Mouse (Mus musculus) hindbrain, embryonic 16.5 days (tissue): ENCODE results near the gene Ank. TPM values are rescaled to one million over a fixed set of nuclear protein-coding genes. Genes with fewer than 3 reads are reported as not detected.

Experiments
- ATAC-seq: fragments of 200-750 bp; cut with Nextera tagmentation; 2 replicates; pipeline ENCODE4 v1.8.0; 2017; ENCODE audit warnings: moderate TSS enrichment, moderate library complexity
- H3K27ac ChIP-seq: fragments of 300-500 bp; sonication (generic); 2 replicates; pipeline ENCODE4 v1.5.1; 2014; ENCODE audit warnings: low read depth, mild to moderate bottlenecking, control low read depth, low read length, moderate library complexity
- H3K27me3 ChIP-seq: fragments of 300-500 bp; sonication (generic); replicated peaks from 2 replicates; pipeline ENCODE4 v1.6.1; 2014; ENCODE audit warnings: low read length; ENCODE audit not compliant: control insufficient read depth, insufficient read depth
- H3K36me3 ChIP-seq: fragments of 300-500 bp; sonication (generic); 2 replicates; pipeline ENCODE4 v1.6.1; 2014; ENCODE audit warnings: mild to moderate bottlenecking, low read length, moderate library complexity, mixed read lengths; ENCODE audit not compliant: control insufficient read depth, insufficient read depth
- H3K4me1 ChIP-seq: fragments of 300-500 bp; sonication (generic); 2 replicates; pipeline ENCODE4 v1.6.1; 2014; ENCODE audit warnings: low read depth, low read length; ENCODE audit not compliant: control insufficient read depth, insufficient read depth
- H3K4me2 ChIP-seq: fragments of 300-500 bp; sonication (generic); 2 replicates; pipeline ENCODE4 v1.6.1; 2014; ENCODE audit warnings: mild to moderate bottlenecking, low read length, control low read depth, moderate library complexity
- H3K4me3 ChIP-seq: fragments of 300-500 bp; sonication (generic); 2 replicates; pipeline ENCODE4 v1.5.1; 2014; ENCODE audit warnings: mild to moderate bottlenecking, low read length, control low read depth, moderate library complexity
- H3K9ac ChIP-seq: fragments of 300-500 bp; sonication (generic); 2 replicates; pipeline ENCODE4 v1.6.1; 2014; ENCODE audit warnings: low read depth, mild to moderate bottlenecking, control low read depth, low read length, moderate library complexity
- H3K9me3 ChIP-seq: fragments of 300-500 bp; sonication (generic); 2 replicates; pipeline ENCODE4 v1.6.1; 2014; ENCODE audit warnings: mild to moderate bottlenecking, low read length, moderate library complexity; ENCODE audit not compliant: control insufficient read depth
- WGBS: fragments of 180-500 bp; shearing (Covaris S2); extraction: QIAGEN DNeasy Blood & Tissue Kit; methylation state at CpG from one replicate; pipeline ENCODE4 v1.1.7; 2014; 5-methylcytosine and 5-hydroxymethylcytosine counted together
- polyA plus RNA-seq: library from polyadenylated mRNA; unstranded; fragments of >200 nt; fragmentation: Nextera tagmentation; extraction: Ambion mirVana; gene quantifications from 2 replicates; pipeline ENCODE4 v1.2.1, GENCODE M21; 2015

Ank gene
- 11.6 and 15.6 TPM in 2 replicates for polyA plus RNA-seq

DNA sequence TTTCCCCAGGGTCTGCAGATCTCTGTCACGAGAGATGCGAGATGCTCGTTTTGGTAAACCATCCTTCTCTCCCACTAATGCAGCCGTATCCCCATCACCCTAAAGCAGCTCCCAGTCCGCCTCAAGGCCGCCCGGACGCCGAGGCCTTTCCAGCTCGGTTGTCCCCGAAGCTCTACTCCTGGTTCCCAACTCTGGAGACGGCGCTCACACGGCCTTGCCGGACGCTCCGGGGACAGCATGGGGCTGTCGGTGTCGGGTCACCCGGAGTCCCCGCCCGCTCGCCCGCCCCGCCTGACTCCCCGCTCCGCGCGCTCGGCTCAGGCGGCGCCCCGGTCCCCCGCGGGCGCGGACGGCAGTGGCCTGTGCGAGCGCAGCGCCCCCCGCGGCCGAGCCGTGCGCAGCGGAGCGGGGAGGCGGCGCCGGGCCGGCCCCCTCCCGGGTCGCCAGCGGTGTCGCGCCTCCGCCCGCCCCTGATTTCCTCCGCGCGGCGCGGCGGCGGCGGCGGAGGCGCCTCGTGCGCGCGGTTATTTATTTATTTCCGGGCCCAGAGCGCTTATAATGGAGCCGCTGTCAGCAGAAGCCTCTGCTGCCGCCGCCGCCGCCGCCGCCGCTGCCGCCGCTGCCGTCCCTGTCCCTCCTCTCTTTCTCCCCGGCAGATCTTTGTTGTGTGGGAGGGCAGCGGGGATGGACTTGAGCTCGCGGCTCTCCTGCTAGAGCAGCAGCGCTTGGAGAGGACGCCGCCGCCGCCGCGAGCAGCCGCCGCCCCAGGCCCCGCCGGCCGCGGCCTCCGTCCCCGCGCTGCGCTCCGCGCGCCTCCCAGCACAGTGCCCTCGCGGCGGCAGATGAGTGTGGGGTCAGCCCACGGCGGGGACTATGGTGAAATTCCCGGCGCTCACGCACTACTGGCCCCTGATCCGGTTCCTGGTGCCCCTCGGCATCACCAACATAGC is at the start of gene Ank:
TSS of gene Ank (plus strand) at position 547 of the 950 bp plus-strand sequence.
- Histone ChIP-seq H3K27me3 (no peaks in the 10 kb centered on the region), H3K9ac (peak within 1 kb of the TSS; percentile 95), H3K9me3 (no peaks in the 10 kb centered on the region), H3K4me2 (peak within 1 kb of the TSS; percentile 68), H3K27ac (peak within 1 kb of the TSS; percentile 95), H3K36me3 (no peaks in the 10 kb centered on the region), H3K4me1 (peaks cover 22% of the 10 kb centered on the region), H3K4me3 (peak within 1 kb of the TSS; percentile 88)
- peak; percentile 93 for ATAC-seq
- under 1% methylated on average over 92 of the region's 120 CpGs for WGBS

DNA sequence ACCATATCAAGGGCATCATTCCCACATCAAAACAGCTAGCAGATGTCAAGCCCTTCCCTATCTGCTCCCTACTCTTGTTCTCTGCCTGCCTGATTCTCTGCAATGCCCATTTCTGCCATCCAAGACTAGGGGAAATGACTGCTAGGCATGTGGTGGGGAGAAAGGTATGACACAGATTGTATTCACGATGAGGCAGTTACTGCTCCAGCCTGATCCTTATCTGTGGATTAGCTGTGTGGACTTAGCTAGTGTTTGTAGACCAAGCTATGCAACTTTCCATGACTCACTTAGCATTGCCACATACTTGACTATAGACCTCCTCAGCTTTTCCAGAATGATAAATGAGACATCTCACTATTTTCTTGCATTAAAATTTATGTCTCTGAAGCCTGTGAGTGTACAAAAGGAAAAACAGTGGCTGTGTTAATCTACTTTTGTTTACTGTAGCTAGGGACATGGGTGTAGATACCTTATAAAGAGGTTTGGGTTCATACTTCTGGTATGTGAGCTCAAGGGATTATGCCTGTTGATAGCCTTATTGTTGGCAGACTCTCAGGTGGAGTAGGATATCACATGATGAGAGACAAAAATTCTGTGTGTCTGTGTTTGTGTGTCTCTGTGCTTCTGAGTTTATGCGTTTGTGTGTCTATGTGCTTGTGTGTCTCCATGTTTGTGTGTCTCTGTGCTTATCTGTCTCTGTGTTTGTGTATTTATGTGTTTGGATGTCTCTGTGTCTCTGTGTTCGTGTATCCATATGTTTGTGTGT is 47.7 kb upstream of the Ank start:
- H3K27me3 ChIP-seq = no peaks in the 10 kb centered on the region
- no peak overlapping the region for H3K4me3 ChIP-seq
- H3K9ac ChIP-seq = no peak overlapping the region
- H3K4me2 ChIP-seq = no peak overlapping the region
- no peak for ATAC-seq
- H3K36me3 ChIP-seq = no peaks in the 10 kb centered on the region
- H3K9me3 ChIP-seq = no peaks in the 10 kb centered on the region
- H3K27ac ChIP-seq = no peak overlapping the region
- WGBS = 93% methylated on average over 3 of the region's 3 CpGs
- H3K4me1 ChIP-seq = no peaks in the 10 kb centered on the region

DNA sequence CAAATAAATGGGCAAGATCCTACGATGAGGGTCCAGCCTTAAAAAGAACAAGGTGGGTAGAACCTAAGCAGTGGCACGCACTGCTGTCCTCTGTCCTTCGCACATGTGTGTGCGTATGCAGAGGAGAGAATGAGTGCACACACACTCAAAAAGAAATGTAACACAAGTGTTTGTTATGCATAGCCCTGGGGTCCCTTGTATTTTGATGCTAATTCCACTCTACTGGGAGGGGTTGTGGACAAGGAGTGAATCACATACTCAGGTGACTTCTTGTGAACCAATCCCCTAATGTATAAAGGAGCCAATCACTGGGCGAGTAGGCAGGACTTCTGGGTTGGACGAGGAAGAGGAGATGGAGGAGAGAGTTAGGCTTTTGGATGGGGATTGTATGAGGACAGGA is 44.9 kb upstream of the Ank start:
- H3K9ac ChIP-seq = no peak overlapping the region
- H3K4me3 ChIP-seq = no peak overlapping the region
- H3K9me3 ChIP-seq = no peaks in the 10 kb centered on the region
- no peaks in the 10 kb centered on the region for H3K27me3 ChIP-seq
- 86% methylated on average over 6 of the region's 6 CpGs for WGBS
- H3K4me2 ChIP-seq = no peak overlapping the region
- no peak overlapping the region for H3K27ac ChIP-seq
- no peaks in the 10 kb centered on the region for H3K4me1 ChIP-seq
- H3K36me3 ChIP-seq = no peaks in the 10 kb centered on the region
- no peak for ATAC-seq

DNA sequence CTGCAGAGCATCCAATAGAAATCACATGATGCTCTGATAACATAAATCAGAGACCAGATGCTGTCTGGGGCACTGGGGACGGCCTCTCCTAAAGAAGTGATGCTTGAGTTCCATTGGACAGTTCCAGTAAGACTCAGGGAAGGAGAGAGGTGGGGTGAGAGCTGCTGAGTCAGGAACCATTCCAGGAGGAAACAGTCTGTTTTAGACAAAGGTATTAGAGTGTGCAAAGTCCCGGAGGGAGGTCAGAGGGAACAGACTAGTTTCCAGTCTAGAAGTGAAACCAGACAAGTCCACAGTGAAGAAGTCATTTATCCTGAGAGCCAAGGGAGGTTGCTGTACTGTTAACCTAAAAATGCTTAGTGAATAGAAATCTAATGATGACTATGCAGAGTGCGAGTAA is 38.9 kb upstream of the Ank start:
- Histone ChIP-seq H3K4me3 (no peak overlapping the region), H3K4me1 (no peaks in the 10 kb centered on the region), H3K27ac (no peak overlapping the region), H3K9ac (no peak overlapping the region), H3K36me3 (no peaks in the 10 kb centered on the region), H3K27me3 (no peaks in the 10 kb centered on the region), H3K4me2 (no peak overlapping the region), H3K9me3 (no peaks in the 10 kb centered on the region)
- ATAC-seq = no peak
- 90% methylated on average over 3 of the region's 3 CpGs for whole genome bisulfite sequencing

DNA sequence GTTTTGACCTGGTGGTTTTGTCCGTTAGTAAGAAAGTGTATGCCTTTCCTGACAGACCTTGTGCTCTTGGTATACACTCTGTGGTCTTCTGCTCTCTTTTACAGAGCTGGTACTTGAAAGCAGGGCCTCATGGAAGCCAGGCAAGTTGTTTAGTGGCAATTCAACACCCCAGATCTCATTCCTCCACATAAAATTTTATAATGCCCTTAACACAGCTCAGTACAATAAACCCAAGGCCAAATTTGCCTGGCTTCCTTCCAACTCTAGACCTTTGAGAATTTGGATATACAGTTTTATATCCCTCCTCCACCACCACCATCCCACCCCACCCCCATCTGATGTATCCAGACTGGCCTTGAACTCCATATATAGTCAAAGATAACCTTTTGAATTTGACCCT is 36.2 kb upstream of the Ank start:
- no peaks in the 10 kb centered on the region for H3K4me1 ChIP-seq
- H3K27me3 ChIP-seq = no peaks in the 10 kb centered on the region
- WGBS = 90% methylated on average over 1 of the region's 1 CpGs
- no peak for ATAC-seq
- no peak overlapping the region for H3K4me2 ChIP-seq
- H3K27ac ChIP-seq = no peak overlapping the region
- no peak overlapping the region for H3K4me3 ChIP-seq
- H3K9ac ChIP-seq = no peak overlapping the region
- no peaks in the 10 kb centered on the region for H3K9me3 ChIP-seq
- H3K36me3 ChIP-seq = no peaks in the 10 kb centered on the region

DNA sequence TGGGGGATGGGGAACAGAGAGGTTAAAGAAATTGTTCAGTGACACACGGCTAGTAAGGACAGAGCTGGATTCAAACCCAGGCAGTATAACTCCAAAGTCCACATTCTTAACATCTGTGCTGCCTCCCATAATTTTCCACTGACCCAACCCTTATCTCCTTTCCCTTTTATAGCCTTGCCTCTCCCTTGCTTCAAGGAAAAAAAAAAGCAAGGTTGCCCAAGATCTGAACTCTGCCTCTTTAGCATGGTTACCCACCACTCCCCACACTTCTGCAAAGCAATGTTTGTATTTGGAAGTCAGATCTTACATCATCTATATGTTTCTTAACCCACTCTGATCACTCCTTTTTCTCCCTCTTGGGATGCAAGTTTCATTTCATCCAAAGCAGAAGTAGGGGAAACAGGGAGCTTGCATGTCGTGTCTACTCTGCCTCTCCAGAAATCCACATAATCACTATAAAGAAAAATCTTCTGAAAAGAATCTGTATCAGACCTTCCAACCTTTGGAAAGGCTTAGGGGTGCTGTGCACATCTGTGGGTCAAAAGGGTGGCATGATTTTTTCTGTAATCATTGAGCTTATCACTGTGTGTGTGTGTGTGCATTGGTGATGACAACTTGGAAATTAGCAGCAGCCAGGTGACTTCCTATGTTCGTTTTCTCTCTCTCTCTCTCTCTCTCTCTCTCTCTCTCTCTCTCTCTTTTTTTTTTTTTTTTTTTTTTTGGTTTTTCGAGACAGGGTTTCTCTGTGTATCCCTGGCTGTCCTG is 33.4 kb upstream of the Ank start:
- Histone ChIP-seq H3K4me3 (no peak overlapping the region), H3K4me2 (no peak overlapping the region), H3K27ac (no peak overlapping the region), H3K4me1 (no peaks in the 10 kb centered on the region), H3K9me3 (no peaks in the 10 kb centered on the region), H3K9ac (no peak overlapping the region), H3K36me3 (no peaks in the 10 kb centered on the region), H3K27me3 (no peaks in the 10 kb centered on the region)
- no peak for ATAC-seq
- 92% methylated on average over 3 of the region's 4 CpGs for WGBS

DNA sequence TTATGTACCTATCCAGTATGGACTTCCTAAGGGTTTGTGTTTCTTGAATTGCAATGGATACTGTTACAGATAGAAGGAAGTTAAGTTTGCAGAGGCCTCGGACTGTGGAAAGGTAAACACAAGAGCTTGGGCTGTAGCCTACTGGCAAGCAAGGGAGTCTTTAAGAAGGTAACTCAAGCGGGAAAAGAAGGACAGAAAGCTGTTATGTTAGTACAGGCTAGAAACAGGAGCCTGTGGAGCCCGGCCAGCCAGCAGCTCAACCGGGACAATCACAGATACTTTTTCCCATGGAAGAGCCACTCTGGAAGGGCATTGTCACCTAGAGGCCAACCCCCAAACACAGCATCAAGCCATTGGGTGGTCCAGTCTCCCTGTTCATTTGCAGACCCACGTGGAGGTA is 31.1 kb upstream of the Ank start:
- Histone ChIP-seq H3K36me3 (no peaks in the 10 kb centered on the region), H3K9me3 (no peaks in the 10 kb centered on the region), H3K9ac (no peak overlapping the region), H3K4me1 (no peaks in the 10 kb centered on the region), H3K27ac (no peak overlapping the region), H3K4me2 (no peak overlapping the region), H3K4me3 (no peak overlapping the region), H3K27me3 (no peaks in the 10 kb centered on the region)
- ATAC-seq = no peak
- 90% methylated on average over 5 of the region's 5 CpGs for WGBS

DNA sequence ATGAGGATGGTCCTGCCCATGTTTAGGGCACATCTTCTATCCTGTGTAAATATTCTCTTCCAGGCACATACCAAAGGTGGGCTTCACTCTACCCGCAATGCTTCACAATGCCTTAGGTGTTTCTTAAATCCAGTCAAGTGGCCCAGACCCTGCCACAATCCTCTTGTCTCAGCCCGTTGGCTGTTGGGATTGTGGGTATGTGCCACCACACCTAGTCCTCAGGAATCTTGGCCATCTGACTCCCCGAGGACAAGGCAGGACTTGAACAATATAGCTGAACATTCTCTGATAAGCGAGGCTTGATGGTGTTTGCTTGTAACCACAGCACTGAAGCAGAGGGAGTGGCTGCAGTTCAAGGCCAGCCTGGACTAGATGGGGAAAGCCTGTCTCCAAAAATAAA is 30.3 kb upstream of the Ank start:
- ATAC-seq = no peak
- no peak overlapping the region for H3K27ac ChIP-seq
- no peaks in the 10 kb centered on the region for H3K4me1 ChIP-seq
- H3K4me2 ChIP-seq = no peak overlapping the region
- H3K4me3 ChIP-seq = no peak overlapping the region
- H3K9me3 ChIP-seq = no peaks in the 10 kb centered on the region
- H3K36me3 ChIP-seq = no peaks in the 10 kb centered on the region
- no peaks in the 10 kb centered on the region for H3K27me3 ChIP-seq
- WGBS = 90% methylated on average over 4 of the region's 4 CpGs
- H3K9ac ChIP-seq = no peak overlapping the region

DNA sequence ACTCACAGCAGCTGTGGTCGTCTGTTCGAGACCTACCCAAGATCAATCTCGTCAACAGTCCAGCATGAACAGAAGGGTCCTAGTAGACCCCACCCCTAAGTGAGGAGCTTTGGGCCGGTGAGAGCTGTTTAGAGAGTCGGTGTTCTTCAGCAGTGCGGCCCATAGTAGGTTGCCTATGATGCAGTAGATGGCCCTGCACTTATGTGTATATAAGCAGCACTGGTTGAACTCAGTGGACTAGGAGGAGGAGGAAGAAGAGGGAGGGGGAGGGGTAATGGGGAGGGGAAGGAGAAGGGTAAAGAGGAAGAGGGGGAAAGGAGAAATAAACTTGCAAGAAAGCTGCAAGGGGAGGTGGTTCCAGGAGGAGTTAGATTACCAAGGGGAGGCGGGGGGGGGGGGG is 25.4 kb upstream of the Ank start:
- Histone ChIP-seq H3K4me1 (no peaks in the 10 kb centered on the region), H3K36me3 (no peaks in the 10 kb centered on the region), H3K9ac (no peak overlapping the region), H3K27me3 (no peaks in the 10 kb centered on the region), H3K4me2 (no peak overlapping the region), H3K4me3 (no peak overlapping the region), H3K27ac (no peak overlapping the region), H3K9me3 (no peaks in the 10 kb centered on the region)
- no peak for ATAC-seq
- 90% methylated on average over 7 of the region's 7 CpGs for WGBS
